Mouse (Mus musculus) liver, adult 2 months (tissue): ENCODE results near the gene Gm13290.
"Not testable (repeated sequence)": the region's sequence is repeated elsewhere in the genome, so short reads cannot be mapped to it uniquely, and the experiment has no call there.

Experiments
- CTCF ChIP-seq: fragments of 200-500 bp; IDR thresholded peaks from 2 replicates; pipeline ENCODE4 v1.5.1; 2011; ENCODE audit warnings: low read depth, low read length, control low read depth
- POLR2A ChIP-seq: fragments of 200-500 bp; IDR thresholded peaks from 2 replicates; pipeline ENCODE4 v1.6.1; 2011; ENCODE audit warnings: low read length, control low read depth; ENCODE audit not compliant: insufficient read depth; ENCODE audit errors: extremely low read depth

GRCm38 (mm10) chr4:88779550-88779949, 5.9 kb downstream of the Gm13290 start, which contains the start of gene Gm13272:
- TF ChIP-seq POLR2A, CTCF: not testable (repeated sequence)
